Mouse (Mus musculus): ENCODE results near the gene Pou3f3. TPM values are rescaled to one million over a fixed set of nuclear protein-coding genes. Genes with fewer than 3 reads are reported as not detected.

Gene Pou3f3
- 10 to 100 TPM; 60.7 to 69.3 TPM for total RNA-seq (2021)
- long read RNA-seq, full-length matches to known transcripts = 24 of 24 reads
- long read RNA-seq, partial matches to known transcripts = 0 of 24 reads
- long read RNA-seq, other reads (novel, unspliced or antisense) = 0 of 24 reads

GRCm38 (mm10) chr1:42695578-42695915 is at the start of gene Pou3f3:
Gene Pou3f3 (plus strand): TSS chr1:42695768.
- DNase-seq (ENCODE audit: low spot score in 2 of 2) = peak; percentile 94 to 96

- peak; percentile 22 to 42 for DNase-seq (ENCODE audit: low spot score in 2 of 2)
These were observed 47.1 kb upstream of the Pou3f3 start for GRCm38 (mm10) chr1:42648366-42648935.

DNA sequence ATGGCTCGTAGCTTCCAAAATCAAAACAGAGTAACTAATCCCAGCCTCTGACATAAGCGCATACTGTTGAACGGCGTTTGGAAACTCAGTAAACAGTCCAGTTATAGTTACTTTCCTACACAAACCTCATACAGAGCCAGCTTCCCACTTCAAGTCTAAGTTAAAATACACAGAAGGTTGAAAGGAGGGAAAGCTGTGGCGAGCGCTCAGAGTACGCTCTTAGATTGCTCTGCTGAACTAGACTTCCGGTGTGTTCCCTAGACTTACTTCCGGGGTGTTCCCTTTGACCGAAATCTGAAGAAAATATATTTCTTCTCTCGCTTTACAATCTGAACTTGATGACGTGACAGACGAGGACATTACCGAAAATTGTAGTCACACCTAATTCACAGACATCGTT is 44.1 kb upstream of the Pou3f3 start:
- no peak for DNase-seq (ENCODE audit: low spot score in 2 of 2)

- DNase-seq (ENCODE audit: low spot score in 2 of 2) = no peak
These were observed 28.0 kb upstream of the Pou3f3 start for GRCm38 (mm10) chr1:42667546-42667945.

- no peak for DNase-seq (ENCODE audit: low spot score in 2 of 2)
These were observed 14.9 kb upstream of the Pou3f3 start for GRCm38 (mm10) chr1:42680673-42681072.

DNA sequence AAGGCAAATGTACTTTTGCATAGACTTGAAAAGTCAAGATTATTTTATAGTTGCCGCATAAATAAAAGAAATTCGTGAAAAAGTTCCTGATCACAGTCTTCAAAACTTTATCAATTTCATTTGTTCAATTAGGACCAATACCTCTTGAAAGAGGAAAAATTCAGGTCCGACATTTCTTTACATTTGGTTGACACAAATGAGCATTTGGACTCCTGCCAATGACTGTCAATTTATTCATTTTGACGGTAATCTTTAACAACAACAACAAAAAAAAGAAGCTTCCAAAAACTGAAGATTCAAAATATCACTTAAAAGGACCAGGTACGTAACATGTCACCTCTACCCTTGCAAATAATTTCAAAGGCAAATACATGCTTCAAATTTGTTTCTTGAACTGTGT is 13.8 kb upstream of the Pou3f3 start:
- no peak for DNase-seq (ENCODE audit: low spot score in 2 of 2)

- no peak for DNase-seq (ENCODE audit: low spot score in 2 of 2)
These were observed 11.7 kb upstream of the Pou3f3 start for GRCm38 (mm10) chr1:42683861-42684260.

DNA sequence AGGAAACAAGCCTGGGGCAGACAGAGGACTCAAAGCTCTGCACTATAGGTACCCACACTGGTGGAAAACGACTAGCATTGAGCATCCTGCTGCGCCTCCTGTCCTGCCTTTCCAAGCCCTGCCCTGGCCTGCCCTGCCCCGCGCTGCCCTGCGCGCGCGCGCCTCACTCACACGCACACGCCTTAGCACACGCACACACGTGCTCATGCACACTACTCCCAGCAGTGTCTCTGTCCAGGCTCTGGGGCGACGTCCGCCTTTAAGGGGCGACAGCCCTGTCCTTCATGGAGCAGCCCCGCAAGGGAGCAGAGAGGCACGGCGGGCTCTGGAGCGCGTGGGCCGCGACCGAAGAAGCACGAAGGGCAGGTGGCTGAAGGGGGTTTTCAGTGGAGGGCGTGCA is 11.2 kb upstream of the Pou3f3 start:
- DNase-seq (ENCODE audit: low spot score in 2 of 2) = peak; percentile 64 to 73

GRCm38 (mm10) chr1:42684783-42685182 is 10.8 kb upstream of the Pou3f3 start:
- peak; percentile 69 to 77 for DNase-seq (ENCODE audit: low spot score in 2 of 2)

DNA sequence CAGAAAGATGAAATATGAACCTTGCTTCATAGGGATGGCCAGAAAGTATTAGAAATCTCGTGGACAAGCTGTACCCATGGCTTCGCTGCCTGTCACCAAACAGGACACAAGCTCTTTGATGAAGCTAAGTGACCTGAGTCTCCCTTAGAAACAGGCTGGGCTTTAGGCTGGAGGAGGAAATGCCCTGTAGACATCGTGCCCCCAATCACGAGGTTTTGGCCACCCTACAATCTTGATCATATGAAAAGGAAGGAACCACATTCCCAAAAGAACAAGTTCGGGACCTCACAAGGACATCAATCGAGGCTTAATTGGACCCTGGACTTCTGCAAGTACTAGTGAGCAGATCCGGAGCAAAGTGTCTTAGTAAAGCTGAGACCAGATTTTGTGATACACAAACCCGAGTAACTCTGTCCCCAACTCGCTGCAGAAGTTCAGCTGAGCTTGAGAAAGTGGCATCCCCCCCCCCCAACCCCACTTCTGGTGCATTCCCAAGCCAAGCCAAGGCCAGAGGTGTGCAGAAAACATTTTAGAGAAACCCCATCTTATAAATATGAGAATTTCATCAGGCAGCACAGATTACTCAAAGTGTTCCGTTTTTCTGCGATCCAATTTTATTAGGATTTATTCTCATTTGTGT is 10.1 kb upstream of the Pou3f3 start:
- peak in 1 of 2 experiments; percentile 38 for DNase-seq (ENCODE audit: low spot score in 2 of 2)

DNA sequence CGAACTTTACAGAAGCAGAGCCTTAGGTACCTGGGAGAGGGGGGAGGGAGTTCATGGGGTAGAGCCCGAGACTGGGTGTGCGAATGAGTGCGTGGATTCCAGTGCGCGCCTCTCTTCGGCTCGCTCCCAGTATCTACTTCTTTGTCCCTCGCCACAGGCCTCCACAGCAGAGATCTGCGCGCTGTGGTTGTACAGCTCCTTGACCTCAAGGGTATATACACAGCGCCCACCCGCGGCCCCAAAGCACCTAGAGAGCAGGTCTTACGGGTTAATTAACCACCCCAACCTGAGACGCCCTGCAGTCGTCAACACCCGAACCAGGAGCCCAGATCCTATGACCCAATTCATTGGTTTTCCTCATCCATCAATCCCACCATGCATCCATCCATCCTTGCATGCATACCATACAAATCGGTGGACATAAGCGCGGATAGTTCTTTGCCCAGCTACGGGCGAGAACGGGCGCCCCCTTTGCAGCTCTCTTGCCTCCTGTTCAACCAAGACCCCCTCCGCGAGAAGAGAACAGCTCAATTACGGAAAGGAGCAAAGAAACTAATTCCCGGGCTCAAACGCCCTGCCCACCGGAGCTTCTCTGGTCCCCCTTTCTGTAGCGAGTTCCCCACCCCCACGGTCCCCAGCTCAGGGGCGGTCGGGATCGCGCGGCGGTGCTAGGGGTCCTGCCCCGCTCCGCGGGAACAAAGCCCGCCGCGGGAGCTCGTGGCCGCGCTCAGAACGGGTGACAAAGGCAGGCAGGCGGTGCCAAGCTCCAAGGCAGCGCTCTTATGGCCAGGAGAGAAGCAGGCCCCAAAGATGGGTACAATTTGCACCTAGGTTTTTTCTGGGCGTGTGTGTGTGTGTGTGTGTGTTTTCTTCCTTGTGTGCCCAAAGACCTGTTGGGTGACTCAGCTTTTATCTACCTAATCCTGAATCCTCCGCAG is 9.1 kb upstream of the Pou3f3 start:
- peak; percentile 74 to 85 for DNase-seq (ENCODE audit: low spot score in 2 of 2)

DNA sequence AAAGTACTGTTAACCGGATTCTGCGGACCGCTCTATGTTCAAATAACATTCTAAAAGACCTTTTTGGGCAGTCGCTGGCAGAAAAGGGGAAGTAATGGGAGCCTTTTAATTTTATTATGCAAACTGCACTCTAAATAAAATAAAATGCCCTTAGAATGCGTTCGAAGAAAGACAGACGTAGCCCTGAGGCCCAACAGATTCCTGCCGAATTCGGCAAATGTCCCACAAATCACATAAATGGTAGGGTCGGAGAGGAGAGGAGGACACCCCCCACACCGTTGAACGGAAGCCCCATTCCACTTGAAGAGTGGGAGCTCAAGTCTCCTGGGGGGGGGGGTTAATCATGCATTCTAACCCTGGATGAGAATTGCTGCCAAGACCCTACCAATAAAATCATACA is 8.3 kb upstream of the Pou3f3 start:
- DNase-seq (ENCODE audit: low spot score in 2 of 2) = peak in 1 of 2 experiments; percentile 43

DNA sequence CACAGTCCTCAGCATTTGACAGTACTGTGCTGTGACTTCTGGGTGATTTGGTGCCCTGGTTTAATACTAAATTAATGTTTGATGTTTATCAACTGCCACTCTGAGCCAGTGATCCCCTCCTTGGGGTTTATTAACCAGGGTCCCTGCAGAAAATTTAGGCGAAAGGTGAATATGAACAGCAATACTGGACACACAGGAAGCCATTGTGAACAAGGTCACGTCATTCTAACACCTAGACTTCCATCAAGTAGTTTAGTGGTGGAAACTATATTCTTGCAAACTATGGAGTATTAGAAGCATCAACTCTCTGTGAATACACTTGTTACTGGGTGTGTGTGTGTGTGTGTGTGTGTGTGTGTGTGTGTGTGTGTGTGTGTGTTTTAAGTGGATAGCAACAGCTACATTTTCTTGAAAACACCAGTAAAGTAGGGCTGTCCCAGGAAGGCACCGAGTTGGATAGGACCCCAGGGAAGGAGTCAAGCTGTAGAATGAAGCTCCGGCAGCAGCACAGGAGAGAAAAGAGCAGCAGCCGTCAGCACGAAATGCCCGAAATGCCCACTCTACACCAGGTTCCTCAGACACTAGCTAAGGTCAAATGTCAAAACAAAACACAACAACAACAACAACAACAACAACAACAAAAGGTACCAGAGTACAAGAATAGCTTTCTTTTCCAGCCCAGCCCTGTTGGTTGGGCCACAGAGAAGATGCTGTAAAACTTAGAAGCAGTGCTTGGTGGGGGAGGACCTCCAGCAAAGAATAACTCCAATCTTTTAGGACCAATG is 7.6 kb upstream of the Pou3f3 start:
- peak in 1 of 2 experiments; percentile 18 for DNase-seq (ENCODE audit: low spot score in 2 of 2)

- peak in 1 of 2 experiments; percentile 20 for DNase-seq (ENCODE audit: low spot score in 2 of 2)
These were observed 6.9 kb upstream of the Pou3f3 start for GRCm38 (mm10) chr1:42688541-42689125.

DNA sequence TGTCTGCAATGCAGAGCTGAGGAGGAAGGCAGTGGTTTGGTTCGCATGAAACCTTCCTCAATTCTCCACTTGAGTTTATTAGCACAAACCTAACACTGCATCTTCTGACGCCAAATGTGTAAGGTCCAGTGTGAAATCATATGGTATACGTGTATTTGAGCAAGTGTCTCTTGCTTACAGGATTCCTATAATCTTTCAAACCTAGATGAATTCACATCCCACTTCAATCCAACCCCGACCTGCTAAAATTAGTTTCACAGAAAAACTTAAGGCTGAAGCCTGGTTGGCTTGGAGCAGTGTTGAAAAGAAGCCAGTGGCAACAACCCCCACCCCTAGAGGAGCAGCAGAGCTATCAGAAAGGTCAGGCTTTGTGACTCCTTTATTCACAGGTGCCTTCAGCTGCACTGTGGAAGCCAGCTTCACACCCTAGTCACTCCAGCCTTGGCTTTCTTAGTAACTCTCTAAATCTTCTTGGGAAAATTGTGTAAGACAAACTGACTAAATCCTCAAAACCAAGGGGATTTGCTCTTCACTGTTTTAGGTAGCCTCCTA is 5.5 kb upstream of the Pou3f3 start:
- peak; percentile 16 to 22 for DNase-seq (ENCODE audit: low spot score in 2 of 2)

DNA sequence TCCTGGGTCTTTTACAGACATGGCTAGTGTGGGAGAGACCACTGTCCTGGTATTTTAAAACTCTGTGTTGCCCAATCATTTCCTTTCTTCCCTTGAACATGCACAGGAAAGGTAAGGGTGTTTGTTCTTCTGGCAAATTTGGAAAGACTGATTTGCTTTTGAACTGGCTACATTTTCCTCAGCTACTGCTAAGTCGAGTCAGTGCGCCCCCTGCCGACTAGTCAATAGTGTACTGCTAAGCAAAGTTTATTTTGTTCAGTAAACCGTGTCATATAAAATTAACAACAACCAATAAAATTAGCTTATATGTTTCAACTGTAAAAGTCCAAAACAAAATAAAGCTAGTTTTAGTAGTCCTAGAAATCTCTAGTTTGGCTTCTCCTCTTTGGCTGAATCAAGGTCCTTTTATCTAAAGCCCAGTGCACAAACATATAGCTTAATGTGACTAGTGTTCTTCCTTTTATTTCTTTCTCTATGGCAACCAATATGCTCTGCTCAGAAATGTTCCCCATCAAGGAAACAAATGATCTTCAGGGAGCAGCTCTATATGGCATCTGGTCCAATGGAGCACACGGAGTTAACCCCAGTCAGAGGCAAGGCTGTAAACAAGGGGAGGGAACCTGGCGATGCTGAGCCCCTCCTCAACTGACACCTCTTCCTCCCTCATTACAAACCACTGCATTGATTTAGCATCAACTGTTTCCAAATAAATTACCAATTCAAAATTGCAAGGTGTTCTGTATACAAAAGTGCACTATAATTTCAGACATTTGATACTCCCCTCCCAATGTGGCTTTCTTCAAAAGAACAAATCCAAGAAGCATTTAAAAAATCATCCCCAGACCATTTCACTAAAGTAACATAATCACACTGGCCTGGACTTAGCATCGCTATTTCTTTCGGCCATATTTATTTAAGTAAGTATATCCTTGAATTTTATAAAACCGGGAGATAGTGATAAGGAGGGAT is 4.1 kb upstream of the Pou3f3 start:
- DNase-seq (ENCODE audit: low spot score in 2 of 2) = peak; percentile 84 to 91

DNA sequence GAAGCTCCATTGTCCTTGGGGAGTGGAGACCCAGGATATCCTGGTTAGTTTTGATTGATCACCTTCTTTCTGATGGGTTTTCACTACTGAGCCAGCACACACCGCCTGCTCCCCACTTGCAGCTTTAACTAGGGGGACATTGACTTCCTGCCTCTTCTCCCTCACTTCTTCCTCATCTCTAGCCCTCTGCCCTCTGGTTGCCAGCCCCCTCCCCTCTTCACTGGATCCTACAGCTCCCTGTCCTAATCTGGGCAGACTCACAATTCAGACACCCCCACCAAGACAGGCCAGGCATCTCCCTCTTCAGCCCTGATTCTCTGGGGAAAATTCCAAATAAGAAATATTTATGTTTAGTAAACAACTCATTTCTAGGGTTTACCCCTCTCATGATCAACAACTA is 3.3 kb upstream of the Pou3f3 start:
- no peak for DNase-seq (ENCODE audit: low spot score in 2 of 2)

- DNase-seq (ENCODE audit: low spot score in 2 of 2) = peak; percentile 49 to 56
These were observed 2.4 kb upstream of the Pou3f3 start for GRCm38 (mm10) chr1:42693101-42693715.

- DNase-seq (ENCODE audit: low spot score in 2 of 2) = peak; percentile 67 to 74
These were observed 1.7 kb upstream of the Pou3f3 start for GRCm38 (mm10) chr1:42693852-42694251.
